Mouse (Mus musculus): ENCODE results near the gene Pltp. TPM values are rescaled to one million over a fixed set of nuclear protein-coding genes. Genes with fewer than 3 reads are reported as not detected.
"Not testable (repeated sequence)": the region's sequence is repeated elsewhere in the genome, so short reads cannot be mapped to it uniquely, and the experiment has no call there.

Pltp gene
- polyA plus RNA-seq, 2 experiments from 2014 or later: 0.34 to 0.98 TPM

DNA sequence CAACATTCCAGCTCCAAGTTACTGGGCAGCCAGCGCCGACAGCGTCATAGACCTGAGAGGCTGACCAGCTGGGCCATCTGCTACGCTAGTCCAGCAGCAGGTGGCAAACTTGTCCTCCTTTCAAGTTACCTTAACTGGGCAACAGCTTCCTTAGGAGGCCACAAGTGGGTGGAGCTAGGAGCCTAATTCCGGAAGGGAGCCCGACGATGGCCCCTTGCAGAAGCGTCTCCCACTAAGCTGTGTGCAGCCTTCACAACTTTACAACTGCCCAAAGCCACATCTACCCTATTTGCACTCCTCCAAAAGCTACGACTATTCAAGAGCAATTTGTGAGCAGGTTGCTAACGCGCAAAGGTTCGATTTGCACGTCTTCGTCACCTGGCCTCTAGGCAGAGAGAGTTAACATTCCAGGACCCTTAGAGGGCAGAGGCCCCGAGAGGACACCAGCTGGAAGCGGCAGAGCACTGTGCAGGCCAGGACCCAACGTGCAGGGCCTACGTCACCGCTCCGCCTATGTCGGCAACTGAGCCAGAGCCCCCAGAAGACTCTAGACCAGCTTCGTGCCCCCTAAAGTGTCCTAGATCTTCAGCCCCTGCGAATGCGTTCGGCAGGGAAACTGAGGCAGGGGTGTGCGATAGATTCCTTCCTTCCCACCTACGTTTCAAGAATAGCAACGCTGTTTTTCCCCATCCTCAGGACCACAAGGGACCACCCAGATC lies 21.2 kb upstream of the Pltp start:
- peak; percentile 5 for ATAC-seq

DNA sequence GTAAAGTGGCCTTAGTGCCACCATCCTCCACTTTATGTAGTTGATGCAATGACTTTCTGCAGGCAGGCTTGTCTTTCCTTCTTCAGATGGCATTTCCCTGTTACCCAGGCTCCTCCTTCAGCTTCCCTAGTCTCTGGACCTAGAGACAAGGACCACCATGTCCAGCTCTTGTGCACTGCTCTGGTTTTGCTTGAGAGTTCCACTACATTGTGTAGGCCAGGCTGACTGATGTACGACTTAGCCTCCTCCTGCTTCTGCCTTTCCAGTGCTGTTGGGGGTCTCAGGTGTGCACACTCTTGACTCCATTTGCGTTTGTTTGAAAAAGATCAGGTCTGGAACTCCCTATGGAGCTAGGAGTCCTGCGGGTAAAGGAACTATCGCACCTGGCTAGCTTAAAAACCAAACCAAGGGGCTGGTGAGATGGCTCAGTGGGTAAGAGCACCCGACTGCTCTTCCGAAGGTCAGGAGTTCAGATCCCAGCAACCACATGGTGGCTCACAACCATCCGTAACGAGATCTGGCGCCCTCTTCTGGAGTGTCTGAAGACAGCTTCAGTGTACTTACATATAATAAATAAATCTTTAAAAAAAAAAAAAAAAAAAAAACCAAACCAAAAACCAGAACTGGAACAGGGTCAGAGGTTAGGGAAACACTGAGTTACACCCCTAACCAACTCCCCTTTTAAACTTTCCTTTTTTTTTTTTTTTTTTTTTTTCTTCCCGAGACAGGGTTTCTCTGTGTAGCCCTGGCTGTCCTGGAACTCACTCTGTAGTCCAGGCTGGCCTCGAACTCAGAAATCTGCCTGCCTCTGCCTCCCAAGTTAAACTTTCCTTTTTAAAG lies 20.1 kb upstream of the Pltp start:
- not testable (repeated sequence) for ATAC-seq

DNA sequence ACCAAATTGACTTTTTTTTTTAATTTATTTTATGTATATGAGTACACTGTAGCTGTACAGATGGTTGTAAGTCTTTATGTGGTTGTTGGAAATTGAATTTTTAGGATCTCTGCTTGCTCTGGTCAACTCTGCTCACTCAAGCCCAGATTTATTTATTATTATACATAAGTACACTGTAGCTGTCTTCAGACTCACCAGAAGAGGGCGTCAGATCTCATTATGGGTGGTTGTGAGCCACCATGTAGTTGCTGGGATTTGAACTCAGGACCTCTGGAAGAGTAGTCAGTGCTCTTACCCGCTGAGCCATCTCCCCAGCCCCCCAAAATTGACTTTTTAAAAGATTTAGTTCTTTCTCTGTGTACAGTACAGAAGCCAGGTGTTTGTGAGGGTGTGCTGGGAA lies 18.1 kb upstream of the Pltp start:
- ATAC-seq: not testable (repeated sequence)

DNA sequence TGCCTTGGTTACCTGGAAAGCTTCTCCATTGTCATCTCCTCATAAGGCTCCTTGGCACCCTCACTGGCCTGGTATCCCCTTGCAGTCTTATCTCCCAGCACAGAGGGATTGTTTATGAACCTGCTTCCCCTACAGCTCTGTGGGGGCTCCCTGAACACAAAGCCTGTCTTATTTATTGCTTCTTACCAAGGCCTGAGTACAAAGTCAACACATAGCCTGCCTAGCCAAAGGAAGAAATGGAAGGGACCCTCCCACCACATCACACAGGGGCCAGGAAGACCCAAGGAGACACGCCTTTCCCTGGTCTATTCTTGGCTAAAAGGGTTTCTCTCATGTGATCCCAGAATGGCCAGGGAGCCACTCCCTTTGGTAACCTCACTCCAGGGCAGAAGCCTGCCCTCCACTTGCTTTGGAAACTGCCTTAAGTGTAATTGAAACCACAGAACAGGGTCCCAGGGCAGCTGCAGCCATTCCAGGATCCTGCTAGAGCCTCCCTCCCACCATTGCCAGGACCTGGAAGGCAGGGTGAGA lies 16.8 kb upstream of the Pltp start:
- no peak for ATAC-seq

DNA sequence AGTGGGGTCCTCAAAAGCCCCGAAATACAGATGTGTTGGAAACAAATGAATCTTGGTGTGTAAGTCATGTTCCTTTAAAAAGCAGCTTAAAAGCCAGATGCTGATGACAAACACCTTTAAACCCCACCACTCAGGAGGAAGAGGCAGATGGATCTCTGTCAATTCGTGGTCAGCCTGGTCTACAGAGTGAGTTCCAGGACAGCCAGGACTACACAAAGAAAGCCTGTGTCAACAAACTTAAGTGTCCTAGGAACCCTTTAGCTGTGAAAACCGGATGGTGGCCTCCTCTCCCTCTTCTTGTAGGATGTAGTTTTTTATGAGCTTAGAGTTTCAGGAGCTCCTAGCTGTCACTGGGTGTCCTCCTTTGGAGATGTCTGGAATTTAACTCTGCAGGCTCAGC lies 16.1 kb upstream of the Pltp start:
- ATAC-seq: no peak

GRCm38 (mm10) chr2:164871602-164872303 lies 14.2 kb upstream of the Pltp start:
- ATAC-seq: no peak

- peak; percentile 77 for ATAC-seq
These were observed 11.0 kb upstream of the Pltp start for GRCm38 (mm10) chr2:164868491-164868890.

DNA sequence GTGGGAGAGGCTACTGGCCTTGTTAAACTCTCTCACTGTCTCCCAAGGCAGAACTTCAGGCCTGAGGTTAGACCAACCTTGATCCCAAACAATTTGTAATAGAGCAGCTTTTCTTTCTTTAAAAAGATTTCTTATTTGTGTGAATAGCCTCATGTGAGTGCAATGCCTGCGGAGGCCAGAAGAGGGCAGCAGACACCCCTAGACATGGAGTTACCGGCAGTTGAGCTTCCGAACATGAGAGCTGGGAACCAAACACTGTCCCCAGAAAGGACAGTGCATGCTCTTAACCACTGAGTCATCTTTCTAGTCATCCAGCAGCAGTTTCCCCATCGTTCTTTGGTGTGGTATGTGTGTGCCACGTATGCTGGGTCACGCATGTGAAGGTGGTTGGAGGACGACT lies 10.1 kb upstream of the Pltp start:
- no peak for ATAC-seq

- no peak for ATAC-seq
These were observed 9.4 kb upstream of the Pltp start for GRCm38 (mm10) chr2:164866741-164867551.

- ATAC-seq: no peak
These were observed 7.1 kb upstream of the Pltp start for GRCm38 (mm10) chr2:164864593-164864992.

GRCm38 (mm10) chr2:164863411-164863810 lies 5.9 kb upstream of the Pltp start:
- ATAC-seq: not testable (repeated sequence)

GRCm38 (mm10) chr2:164862179-164862861 lies 4.8 kb upstream of the Pltp start:
- ATAC-seq: no peak

- ATAC-seq: no peak
These were observed 3.6 kb upstream of the Pltp start for GRCm38 (mm10) chr2:164861094-164861493.

- ATAC-seq: no peak
These were observed 2.3 kb upstream of the Pltp start for GRCm38 (mm10) chr2:164859640-164860432.

- no peak for ATAC-seq
These were observed 1.6 kb upstream of the Pltp start for GRCm38 (mm10) chr2:164859155-164859554.

DNA sequence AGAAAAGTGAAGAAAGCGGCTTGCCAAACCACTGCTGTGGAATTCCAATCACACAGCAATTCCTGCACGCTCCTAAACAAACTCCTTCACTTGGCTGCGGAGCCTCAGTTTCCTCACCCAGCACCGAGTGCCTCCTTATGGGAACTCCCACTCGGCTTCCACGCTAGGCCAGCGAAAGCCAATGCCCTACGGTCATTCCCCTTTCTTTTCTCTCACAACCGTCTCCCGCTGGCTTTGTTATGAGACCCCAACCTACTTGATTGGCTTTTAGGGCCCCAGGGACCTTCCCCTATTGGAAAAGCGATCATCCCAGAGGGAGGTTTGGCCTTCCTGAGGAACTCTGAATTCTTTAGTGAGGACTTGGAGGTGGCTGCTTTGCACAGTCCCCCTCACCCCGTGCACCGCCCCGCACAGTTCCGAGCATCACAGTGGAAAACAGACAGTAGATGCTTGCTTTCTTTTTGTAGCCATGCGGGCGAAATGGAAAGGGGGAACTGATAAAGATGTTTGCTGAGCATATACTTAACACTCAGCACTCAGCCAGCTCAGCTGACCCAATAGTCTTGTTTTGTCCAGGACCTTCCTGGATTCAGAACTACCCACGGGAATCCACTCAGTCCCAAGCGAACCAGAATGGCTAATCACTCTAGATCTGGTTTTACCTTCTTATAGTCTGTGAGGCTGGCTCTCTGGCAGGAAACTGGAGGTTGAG lies 487 bp upstream of the Pltp start:
- no peak for ATAC-seq

DNA sequence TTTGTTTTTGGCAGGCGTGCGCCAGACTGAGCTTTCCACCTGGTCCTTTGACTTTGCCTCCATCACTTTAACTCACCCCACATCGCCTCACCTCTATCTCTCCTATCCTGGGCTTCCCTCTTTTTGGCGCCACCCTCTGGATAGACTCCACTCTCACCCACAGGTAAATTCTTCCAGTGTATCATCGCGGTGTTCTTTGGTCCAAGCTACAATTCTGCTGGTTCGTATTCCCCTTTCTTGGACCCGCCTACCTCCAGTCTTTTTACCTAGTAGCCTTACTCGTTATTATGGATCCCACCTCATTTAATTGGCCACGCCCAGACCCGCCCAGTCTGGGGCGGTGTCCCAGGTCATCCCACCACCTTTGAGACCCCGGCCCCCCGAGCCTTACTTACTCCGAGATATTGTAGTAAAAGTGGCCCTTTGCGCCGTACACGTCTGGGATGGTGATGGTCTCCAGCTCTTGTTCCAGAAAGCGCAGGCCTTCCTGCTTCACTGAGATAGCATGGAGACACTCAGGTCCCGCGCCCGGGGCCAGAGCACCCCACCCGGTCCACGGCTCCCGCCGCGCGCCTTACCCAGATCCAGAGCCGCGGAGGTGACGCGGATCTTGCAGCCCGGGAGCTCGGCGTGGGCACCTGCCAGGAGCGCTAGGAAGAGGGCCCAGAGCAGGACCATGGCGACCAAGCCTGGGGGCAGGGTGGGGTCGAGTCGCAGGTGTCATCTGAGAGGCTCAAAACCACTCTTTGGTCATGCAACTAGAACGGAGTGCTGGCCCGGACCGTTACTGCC lies 1.0 kb downstream of the Pltp start:
- peak; percentile 37 for ATAC-seq

DNA sequence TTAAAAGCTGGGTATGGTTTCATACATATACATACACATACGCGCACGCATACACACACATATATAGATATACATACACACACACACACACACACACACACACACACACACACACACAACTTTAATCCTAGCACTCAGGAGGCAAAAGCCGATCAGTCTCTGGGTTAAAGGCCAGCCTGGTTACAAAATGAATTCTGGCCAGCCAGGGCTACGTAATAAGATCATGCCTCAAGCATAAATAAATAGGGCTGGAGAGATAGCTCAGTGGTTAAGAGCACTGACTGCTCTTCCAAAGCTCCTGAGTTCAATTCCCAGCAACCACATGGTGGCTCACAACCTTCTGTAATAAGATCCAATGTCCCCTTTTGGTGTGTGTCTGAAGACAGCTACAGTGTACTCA lies 1.9 kb downstream of the Pltp start:
- not testable (repeated sequence) for ATAC-seq

- peak; percentile 98 for ATAC-seq
These were observed 7.5 kb downstream of the Pltp start for GRCm38 (mm10) chr2:164850061-164850460.
